Mouse (Mus musculus): ENCODE measurements around the gene Gm10139. TPM values are rescaled to one million over a fixed set of nuclear protein-coding genes. Genes with fewer than 3 reads are reported as not detected.
"Not testable (repeated sequence)": the region's sequence is repeated elsewhere in the genome, so short reads cannot be mapped to it uniquely, and the experiment has no call there.

Gene Gm10139
- total RNA-seq (2021) = not detected
- long read RNA-seq, experiment 1 = 0 reads
- long read RNA-seq, experiment 2 = 0 reads

DNA sequence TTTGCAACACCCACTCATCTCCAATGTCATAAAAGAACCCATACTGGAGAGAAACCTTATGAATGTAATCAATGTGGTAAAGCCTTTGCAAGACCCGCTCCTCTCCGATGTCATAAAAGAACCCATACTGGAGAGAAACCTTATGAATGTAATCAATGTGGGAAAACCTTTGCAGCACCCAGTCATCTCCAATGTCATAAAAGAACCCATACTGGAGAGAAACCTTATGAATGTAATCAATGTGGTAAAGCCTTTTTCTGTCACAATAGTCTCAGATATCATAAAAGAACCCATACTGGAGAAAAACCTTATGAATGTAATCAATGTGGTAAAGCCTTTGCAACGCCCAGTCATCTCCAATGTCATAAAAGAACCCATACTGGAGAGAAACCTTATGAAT lies at the start of gene Gm10139:
Gm10139 (plus strand) TSS at position 301 of the 400 bp plus-strand sequence.
- DNase-seq = not testable (repeated sequence)

DNA sequence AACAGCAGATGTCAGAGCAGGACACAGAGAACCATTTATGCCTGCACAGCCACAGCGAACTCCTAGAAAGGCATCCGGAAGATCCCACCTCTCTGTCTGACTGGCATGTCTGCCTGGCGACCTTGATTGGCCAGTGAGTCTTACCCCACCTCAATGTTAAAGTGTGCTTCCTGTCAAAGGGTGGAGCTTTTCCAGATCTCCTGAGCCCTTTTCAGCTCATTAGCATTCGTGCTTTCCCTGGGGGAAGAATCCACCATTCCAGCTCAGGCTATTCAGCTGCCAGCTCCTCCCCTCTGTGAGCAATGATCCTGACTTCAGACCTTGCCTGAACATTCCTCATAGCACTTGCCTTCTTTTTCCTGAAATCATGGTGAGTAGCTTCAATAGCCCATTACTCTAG lies 45.2 kb downstream of the Gm10139 start:
- not testable (repeated sequence) for DNase-seq

Other genes with a start within 250 kb of the Gm10139 start
- 10 to 100 TPM; 24.4 to 29.3 TPM for gene Zfp369, start 233.9 kb upstream of the Gm10139 start, total RNA-seq (2021)